Mouse (Mus musculus) urinary bladder, postnatal 25 days (tissue): ENCODE results near the gene Syngap1.

Experiments
- DNase-seq: peaks from one replicate; pipeline ENCODE4 v3.0.0; 2022; ENCODE audit warnings: low spot score

Syngap1 gene

DNA sequence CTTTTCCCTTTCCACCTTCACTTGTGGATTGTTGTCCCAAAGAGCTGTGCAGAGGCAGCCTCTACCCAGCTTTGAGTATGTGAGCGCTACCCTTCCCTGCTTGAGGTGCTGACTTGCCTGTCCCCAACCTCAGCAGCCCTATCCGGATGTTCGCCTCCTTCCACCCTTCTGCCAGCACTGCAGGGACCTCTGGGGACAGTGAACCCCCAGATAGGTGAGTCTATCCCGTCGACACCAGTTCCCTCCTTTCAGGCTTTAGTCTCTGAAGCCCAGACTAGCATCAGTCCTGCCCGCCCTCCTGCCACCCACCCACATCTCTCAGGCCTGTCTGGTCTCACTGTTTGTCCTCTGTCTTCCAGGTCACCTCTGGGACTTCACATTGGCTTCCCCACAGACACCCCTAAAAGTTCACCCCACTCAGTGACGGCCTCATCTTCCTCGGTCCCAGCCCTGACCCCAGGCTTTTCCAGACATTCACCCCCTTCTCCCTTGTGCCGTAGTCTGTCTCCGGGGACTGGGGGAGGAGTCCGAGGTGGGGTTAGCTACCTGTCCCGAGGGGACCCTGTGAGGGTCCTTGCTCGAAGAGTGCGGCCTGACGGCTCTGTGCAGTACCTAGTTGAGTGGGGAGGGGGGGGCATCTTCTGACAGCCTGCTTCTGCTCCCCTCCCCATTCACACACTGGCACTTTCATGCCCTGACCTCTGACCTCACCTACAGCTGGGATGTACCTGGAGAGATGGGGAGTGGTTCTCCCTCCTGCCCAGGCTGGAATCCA, 3.9 kb upstream of the Syngap1 start:
- DNase-seq: no peak

DNA sequence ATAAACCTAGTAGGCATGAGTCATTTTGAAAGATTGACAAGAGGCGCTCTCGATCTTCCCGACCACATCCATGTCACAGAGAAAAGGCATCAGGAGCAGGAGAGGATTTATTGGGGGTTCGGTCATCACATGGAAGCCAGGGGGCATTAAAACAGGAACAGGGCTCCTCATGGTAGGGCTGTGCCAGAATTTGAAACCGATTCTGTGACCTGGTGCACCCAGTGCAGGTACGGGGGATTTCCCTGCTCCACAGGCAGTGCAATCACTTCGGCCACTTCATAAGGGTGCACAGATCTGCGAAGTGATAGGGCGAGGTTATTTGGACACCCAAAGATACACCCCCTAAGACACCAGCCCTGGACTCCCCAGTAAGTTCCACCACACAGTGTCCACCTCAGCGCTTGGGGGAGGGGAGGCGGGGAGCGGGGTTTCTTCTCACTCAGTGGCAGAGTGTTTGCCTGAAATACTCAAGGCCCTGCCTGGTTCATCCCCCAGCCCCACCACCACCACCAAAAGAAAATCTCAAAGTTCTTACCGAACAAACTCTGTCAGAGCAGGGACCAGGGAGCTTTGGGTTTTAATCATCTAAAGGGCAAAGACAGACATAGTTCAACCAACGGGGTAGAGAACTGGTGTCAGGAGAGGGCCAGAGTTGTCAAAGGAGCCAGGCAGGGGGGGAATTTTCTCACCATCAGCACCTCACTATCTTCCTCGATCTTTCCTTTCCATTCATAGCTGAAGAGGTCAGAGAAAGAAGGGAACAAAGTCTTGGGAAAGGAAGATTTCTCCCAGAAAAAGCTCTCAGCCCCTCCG, 3.0 kb upstream of the Syngap1 start:
- no peak for DNase-seq

GRCm38 (mm10) chr17:26938731-26939130, 2.3 kb upstream of the Syngap1 start:
- no peak for DNase-seq

DNA sequence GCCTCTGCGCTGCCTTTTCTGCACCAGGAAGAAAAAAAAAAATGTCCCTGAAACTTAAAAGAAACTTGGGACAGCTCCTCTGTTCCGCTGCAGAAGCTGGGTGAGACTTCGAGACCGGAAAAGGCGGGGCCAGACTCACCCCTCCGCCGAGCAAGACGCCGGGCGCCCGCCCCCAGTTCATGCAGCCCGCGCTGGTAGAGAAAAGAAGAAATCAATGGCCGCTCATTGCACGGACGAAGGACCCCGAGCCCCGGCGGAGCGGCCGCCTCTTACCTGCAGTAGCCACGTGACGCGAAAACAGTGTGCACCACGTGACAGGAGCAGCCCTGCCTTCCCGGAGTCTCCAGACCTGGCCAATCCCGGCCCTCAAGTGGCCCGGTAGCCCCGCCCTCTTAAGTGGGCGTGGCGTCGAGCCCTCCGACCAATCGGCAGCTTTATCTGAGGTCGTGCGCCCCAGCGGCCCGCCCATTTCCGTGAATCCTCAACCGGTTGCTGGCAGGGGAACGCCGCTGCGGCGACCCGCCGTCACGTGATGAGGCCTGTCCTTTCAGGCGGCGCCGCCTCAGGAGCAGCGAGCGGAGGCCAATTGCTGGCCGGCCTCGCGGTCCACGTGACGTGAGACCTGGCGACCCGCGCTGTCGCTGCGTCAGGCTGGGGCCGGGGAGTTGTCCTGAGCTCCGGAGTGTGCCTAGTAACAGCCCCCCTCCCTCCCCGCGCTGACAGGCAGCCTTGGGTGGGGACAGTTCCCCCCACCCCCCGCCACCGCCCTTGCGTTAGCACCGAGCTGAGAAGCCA, 1.7 kb upstream of the Syngap1 start, which contains the start of gene Cuta:
Gene Cuta (minus strand): TSS at position 392 of the 795 bp plus-strand sequence.
- peak; percentile 97 for DNase-seq

DNA sequence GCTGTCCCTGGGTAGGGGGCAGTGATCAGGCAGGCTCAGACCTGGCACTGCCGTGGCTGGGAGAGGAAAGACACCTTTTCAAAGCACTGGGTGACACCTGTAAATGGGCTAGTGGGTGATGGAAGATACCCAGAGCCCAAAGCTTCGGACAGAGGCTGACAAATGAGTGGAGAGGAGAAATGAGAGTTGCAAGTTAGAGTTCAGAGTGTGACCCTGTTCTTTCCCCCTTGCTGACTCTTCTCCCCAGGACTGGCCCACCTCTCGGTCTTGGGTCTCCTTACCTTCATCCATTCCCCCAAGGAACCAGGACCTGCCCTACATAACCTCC, 1.1 kb upstream of the Syngap1 start:
- DNase-seq: no peak

GRCm38 (mm10) chr17:26941841-26942570, 953 bp downstream of the Syngap1 start:
- DNase-seq: no peak

DNA sequence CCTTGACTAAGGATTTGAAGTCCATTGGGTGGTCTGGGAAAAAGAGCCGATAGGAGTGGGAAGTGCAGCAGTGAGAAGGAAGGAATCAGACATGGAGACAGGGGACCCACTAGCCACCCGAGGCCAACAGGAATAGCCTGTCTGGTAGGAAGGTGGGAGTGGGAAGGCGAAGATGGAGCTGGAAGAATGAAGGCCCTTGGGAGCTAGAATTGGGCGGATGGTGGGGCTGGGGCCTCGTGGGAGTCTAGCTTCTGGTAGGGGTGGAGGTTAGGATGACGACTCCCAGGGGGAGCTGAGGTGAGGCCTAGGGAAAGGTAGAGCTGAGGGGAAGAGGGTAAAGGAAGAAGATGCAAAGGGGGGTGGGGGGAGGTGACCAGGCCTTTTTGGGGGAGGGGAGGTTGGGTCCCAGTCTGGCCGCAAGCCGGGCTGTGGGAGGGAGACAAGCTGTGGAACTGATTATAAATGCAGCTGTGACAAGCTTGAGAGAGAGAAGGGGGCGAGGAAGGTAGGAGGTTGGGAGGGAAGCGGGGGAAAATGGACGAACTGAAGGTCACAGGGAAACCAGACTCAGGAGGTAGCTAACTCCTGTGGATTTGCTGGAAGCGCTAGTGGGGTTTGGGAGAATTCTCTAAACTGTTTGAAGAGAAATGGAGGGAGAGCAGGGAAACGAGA, 4.9 kb downstream of the Syngap1 start:
- no peak for DNase-seq

DNA sequence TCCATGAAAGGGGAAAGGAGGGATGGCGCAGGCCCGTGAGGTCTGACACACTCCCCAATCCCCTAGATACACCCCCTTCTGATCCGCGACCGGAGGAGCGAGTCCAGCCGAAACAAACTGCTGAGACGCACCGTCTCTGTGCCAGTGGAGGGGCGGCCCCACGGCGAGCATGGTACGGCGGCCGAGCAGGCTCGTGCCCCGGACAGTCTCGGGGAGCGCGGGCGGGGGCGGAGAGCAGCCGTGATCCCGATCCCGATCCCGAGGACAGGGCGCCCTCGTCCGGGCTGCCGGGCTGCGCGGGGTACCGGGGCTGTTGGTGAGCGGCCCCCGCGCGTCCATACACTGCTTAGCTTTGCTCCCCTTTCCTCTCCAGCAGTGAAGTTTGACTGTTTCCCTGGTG, 5.5 kb downstream of the Syngap1 start:
- peak; percentile 75 for DNase-seq

DNA sequence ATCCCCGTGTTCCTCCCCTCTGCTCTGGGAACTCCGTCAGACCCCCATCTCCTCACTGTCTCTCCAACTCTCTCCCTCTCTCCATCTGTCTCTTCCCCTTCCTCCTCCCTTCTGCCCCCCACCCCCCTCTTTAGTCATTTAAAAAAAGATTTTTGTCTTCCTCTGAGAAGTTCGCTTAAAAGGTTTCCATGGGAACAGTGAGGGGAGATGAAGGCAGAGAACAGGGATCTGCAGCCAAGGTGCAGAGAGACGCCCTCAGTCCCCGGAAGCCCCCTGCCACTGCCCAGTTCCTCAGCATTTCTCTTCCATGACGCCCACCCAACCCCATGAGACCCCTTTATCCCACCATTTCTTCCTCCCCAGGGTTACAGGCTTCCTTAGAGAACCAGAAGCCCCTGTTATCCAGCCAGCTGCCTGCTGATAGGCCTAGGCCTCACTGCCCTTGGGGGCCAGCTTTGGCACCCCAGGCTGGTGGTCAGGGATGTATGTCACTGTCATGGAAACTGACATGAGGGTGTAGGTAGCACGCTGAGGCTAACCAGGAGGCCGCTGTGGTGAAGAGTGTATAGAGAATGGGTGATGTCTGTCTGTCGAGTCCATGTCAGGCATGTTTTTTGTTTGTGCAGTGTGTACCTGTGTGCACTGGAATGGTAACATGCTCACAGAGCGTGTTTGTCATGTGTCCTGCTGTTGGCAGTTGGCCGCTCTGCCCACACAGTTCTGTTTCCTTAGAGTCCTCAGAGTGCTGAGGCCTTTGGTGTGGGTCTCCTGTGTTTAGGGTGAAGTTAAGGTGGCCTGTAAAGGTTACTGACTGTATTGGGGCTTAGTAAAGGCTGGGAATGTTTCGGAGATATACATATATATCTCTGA, 6.4 kb downstream of the Syngap1 start:
- no peak for DNase-seq

GRCm38 (mm10) chr17:26948316-26949050, 7.4 kb downstream of the Syngap1 start:
- DNase-seq: peak; percentile 57

DNA sequence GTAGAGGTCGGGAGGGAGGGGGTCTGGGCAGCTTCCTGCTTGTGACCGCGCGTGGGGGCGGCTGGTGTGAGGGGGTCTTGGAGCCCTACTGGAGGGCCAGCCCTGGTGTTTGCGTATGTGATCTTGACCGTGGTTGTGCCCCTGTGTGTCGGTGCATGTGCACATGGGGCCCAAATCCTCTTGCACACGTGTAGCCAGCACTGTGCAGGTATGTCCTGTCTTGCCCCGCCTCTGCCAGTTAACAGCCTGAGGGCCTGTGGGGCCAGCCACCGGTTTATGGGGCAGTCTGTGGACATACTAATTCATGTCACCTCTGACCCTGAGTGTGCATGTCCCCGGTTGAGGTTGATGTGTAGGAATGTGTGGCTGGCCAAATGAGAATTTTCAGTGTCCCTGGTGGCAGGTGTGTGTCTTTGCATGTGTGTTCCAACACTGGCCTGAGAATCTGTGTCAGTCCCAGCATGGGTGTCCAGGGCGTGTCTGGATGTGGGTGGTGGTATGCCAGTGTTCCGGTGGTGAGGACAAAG, 8.1 kb downstream of the Syngap1 start:
- no peak for DNase-seq

DNA sequence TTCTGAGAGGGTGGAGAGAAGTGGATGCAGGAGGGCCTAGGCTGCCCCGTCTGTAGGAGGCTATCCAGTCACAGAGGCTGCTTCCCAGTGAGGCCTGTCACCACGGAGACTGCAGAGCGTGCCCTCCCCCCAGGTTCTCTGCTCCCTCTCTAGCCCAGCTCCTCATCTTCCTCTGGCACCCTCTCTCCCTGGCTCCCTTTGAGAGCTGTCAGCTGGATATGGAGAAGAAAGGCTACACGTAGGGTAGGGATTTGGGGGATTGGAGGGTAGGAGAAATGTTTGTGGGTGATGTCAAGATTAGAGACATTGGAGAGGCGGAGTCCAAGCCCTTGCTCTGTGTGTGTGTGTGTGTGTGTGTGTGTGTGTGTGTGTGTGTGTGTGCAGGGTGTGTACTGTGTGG, 8.8 kb downstream of the Syngap1 start:
- no peak for DNase-seq

DNA sequence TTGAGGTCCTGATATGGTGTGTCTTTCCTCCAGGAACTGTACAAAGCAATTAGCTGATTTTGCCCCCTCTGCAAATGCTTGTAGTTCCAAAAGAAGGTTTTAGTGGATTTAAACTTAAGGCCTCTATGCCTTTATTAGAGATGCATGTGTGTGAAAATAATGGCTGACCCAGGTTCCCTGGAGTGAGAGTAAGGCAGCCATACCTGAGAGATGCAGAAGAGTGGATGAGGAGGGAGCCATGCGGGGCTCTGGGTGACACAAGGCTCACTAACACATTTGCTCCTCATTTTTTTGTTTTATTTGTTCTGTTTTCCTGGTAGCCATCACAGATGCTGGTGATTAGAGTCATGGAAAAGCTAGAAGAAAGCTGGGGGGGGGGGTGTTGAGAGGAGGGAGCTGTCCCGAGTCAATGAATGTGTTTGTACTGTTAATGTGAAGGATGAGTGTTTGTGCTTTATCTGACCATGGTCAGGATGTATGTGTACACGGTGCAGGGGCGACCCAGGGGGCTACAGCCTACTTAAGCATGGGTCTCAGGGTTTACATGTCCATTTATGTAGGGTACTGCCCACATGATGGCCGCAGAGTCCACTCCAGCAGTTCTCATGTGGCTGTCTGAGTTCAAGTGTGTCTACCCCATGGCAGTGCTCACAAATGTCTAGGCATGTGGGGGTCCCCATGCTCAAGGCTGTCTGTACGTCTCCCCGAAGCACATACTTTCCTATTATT, 9.7 kb downstream of the Syngap1 start:
- DNase-seq: no peak

DNA sequence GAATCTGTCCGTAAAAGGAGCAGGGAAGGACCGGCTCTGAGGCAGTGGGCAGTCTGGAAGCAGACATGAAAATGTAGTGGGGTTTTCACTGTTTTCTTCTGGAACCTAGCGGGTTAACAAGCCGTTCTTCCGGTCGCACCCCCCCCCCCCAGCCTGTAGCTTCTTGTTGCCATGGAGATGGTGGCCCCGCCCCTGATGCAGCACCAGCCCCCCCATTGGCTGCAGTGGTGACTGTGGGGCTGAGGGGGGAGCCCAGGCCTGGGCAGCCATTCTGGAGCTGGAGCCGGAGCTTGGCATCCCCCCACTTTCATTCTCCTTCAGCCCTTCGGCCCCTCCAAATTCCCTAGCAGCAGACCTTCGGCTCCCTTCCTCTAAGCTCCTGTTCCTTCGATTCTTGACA, 10.4 kb downstream of the Syngap1 start:
- DNase-seq: peak; percentile 52

DNA sequence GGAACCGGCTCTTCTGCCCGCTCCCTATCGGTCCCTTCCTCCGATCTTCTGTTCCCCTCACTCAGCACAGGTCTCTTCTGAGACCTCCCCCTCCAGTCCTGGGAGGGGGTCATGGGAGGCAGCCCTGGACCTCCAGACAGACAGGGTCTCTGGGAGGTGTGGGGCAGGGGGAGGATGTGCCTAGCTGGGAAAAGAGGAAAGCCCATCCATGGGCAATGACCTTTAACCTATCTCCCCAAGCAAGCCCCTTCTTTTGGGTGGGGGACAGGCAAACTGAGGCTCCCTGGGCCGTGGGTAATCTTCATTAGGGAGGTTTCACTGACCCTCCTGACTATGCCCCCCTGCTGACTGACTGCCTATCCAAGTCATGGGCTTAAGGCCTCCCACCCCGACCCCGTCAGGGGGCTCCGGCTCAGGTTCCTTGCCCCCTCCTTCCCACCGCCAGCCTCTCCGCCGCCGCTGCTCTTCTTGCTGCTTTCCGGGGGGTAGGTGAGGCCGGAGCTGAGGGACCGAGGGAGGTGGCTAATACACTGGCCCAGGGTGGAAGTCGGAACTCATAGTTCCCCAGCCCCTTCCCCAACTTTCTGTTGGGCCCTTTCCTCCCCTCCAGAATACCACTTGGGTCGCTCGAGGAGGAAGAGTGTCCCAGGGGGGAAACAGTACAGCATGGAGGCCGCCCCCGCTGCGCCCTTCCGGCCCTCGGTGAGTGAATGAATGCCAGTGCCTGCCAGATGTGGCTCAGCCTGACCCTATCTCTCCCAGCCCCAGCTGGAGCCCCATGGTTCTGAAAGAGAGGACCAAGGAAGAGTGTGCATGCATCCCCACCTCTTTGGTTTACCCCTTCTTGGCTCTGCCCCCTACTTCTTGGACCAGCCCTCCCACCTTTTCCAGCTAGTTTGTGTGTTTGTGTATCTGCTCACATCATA, 11.2 kb downstream of the Syngap1 start:
- DNase-seq: no peak

DNA sequence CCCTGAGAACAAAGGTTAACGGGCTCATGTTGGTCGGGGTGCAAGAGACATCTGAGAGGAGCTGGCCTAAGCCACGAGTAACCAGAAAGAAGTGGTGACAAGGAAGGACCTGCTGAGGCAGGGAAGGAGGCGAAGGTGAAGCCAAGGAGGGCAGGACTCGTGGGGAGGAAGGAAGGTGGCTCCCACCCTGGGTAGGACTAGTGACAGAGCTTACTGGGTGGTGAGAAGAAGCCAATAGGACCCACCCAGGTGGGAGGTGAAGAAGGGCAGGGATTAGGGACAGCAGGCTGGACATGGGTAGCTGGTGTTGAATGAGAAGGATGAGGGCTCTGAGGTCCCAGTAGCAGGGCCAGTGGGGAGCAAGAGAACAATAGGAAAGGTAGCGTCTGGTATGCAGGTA, 12.1 kb downstream of the Syngap1 start:
- DNase-seq: no peak

DNA sequence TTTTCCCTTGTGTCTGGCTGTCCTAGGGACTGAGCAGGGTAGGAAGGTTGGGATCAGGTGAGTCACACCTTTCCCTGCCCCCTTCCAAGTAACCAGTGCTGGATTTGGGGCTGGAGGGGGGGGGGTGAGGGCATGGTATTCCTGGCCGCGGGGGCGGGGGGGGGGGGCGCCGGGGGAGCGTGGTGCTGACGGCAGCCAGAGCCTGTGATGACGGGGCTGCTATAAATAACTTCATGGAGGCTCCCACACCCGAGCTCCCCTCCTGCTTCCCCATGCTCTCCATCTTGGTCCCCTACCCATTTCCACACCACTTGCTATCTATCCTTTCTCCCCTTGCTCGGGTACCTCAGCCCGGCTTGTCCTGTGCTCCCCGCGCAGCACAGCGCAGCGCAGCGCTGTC, 12.7 kb downstream of the Syngap1 start:
- no peak for DNase-seq

- no peak for DNase-seq
Observed at GRCm38 (mm10) chr17:26956309-26956708, 15.3 kb downstream of the Syngap1 start.
